Mouse (Mus musculus) heart, postnatal 0 days (tissue): Measurements from ENCODE around the gene Ifit3b.

ENCODE experiments used
- CTCF ChIP-seq: IDR thresholded peaks from 2 replicates; pipeline ENCODE4 v1.5.1; 2016; ENCODE audit warnings: antibody characterized with exemption, control low read depth, low read depth
- EP300 ChIP-seq: IDR thresholded peaks from 2 replicates; pipeline ENCODE4 v1.6.1; 2016; ENCODE audit warnings: antibody characterized with exemption, low read depth

DNA sequence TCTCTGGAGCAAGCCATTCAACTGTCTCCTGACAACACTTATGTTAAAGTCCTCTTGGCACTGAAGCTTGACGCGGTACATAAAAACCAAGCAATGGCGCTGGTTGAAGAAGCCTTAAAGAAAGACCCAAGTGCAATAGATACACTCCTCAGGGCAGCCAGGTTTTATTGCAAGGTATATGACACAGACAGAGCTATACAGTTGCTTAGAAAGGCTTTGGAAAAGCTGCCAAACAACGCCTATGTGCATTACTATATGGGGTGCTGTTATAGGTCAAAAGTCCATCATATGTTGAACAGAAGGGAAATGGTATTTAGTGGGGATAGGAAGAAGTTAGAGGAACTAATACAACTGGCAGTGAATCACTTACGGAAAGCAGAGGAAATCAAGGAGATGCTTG, 34.1 kb upstream of the Ifit3b start:
- no peak for TF ChIP-seq CTCF
- TF ChIP-seq EP300: no peak
